Mouse (Mus musculus) heart, embryonic 16.5 days (tissue): Measurements from ENCODE around the gene Txndc9. TPM values are rescaled to one million over a fixed set of nuclear protein-coding genes. Genes with fewer than 3 reads are reported as not detected.

Experiments used
- ATAC-seq: fragments of 200-750 bp; cut with Nextera tagmentation; replicated peaks from 2 replicates; pipeline ENCODE4 v1.8.0; 2017; ENCODE audit warnings: moderate number of reproducible peaks; ENCODE audit not compliant: insufficient read depth, low FRiP score; ENCODE audit errors: extremely low read depth
- H3K27ac ChIP-seq: fragments of 300-500 bp; sonication (generic); 2 replicates; pipeline ENCODE4 v1.5.1; 2014; ENCODE audit warnings: mild to moderate bottlenecking, low read length, control low read depth, moderate library complexity
- H3K27me3 ChIP-seq: fragments of 300-500 bp; sonication (generic); 2 replicates; pipeline ENCODE4 v1.6.1; 2014; ENCODE audit warnings: low read length, mixed read lengths; ENCODE audit not compliant: control insufficient read depth, insufficient read depth
- H3K36me3 ChIP-seq: fragments of 300-500 bp; sonication (generic); 2 replicates; pipeline ENCODE4 v1.6.1; 2014; ENCODE audit not compliant: control insufficient read depth, insufficient read depth
- H3K4me1 ChIP-seq: fragments of 300-500 bp; sonication (generic); 2 replicates; pipeline ENCODE4 v1.6.1; 2014; ENCODE audit warnings: low read length, mixed read lengths; ENCODE audit not compliant: control insufficient read depth, insufficient read depth
- H3K4me2 ChIP-seq: fragments of 300-500 bp; sonication (generic); 2 replicates; pipeline ENCODE4 v1.6.1; 2014; ENCODE audit warnings: low read depth, mild to moderate bottlenecking, control low read depth, low read length
- H3K4me3 ChIP-seq: fragments of 300-500 bp; sonication (generic); 2 replicates; pipeline ENCODE4 v1.5.1; 2014; ENCODE audit warnings: mild to moderate bottlenecking, control low read depth, low read length
- H3K9ac ChIP-seq: fragments of 300-500 bp; sonication (generic); 2 replicates; pipeline ENCODE4 v1.6.1; 2014; ENCODE audit warnings: low read length, control low read depth
- H3K9me3 ChIP-seq: fragments of 300-500 bp; sonication (generic); replicated peaks from 2 replicates; pipeline ENCODE4 v1.6.1; 2016; ENCODE audit warnings: low read length; ENCODE audit not compliant: control insufficient read depth
- WGBS: fragments of 180-500 bp; shearing (Covaris S2); extraction: QIAGEN DNeasy Blood & Tissue Kit; methylation state at CpG from one replicate; pipeline ENCODE4 v1.1.7; 2014; 5-methylcytosine and 5-hydroxymethylcytosine counted together
- polyA plus RNA-seq: library from polyadenylated mRNA; unstranded; fragments of >200 nt; fragmentation: Nextera tagmentation; extraction: Ambion mirVana; gene quantifications from 2 replicates; pipeline ENCODE4 v1.2.1, GENCODE M21; 2015

The Txndc9 gene
- polyA plus RNA-seq, 1 experiment from 2014 or later = 113 TPM

DNA sequence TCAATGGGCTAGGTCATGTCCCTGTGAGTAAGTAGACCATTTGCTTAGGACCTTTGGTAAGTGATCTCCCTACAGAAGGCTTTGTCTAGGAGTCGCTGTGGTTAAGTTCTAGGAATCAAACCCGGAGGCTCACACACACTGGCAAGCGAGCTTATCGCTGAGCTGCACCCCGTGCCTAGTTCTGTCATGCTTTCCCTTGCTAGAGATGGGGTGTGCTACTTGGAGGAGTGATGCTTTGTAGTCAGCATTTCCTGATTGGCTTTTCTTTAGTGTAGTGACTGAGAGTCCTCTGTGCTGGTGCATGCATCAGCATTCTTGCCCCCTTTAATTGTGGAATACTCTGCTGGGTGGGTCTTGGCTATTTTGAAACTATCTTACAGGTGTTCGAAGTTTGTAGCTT lies 14.0 kb upstream of the Txndc9 start:
- Histone ChIP-seq H3K4me3 (no peak overlapping the region), H3K27ac (no peak overlapping the region), H3K9ac (no peak overlapping the region), H3K4me1 (no peaks in the 10 kb centered on the region), H3K4me2 (no peak overlapping the region), H3K36me3 (no peaks in the 10 kb centered on the region), H3K9me3 (no peaks in the 10 kb centered on the region), H3K27me3 (no peaks in the 10 kb centered on the region)
- WGBS = 61% methylated on average over 6 of the region's 6 CpGs
- no peak for ATAC-seq

DNA sequence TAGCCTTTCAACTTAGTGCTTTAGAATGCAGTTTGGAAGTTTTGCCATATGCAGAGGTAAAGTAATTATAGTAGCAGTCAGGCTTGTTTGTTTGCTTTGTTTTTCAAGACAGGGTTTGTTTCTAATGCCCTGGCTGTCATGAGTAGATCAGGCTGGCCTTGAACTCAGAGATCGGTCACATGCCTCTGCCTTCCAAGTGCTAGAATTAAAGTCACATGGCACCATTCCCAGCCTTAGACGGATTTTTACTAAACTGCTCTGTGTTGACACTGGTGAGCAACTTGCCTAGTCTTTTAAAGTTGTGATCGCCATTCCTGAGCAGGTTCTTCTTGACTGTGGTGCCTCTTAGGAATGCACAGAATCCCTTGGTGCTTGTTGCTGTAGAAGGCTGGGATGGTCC lies 9.0 kb upstream of the Txndc9 start:
- H3K9ac ChIP-seq = no peak overlapping the region
- no peaks in the 10 kb centered on the region for H3K4me1 ChIP-seq
- H3K27me3 ChIP-seq = no peaks in the 10 kb centered on the region
- no peak overlapping the region for H3K4me2 ChIP-seq
- no peak overlapping the region for H3K27ac ChIP-seq
- no peak overlapping the region for H3K4me3 ChIP-seq
- WGBS = 64% methylated on average over 3 of the region's 3 CpGs
- no peaks in the 10 kb centered on the region for H3K36me3 ChIP-seq
- ATAC-seq = no peak
- no peaks in the 10 kb centered on the region for H3K9me3 ChIP-seq

DNA sequence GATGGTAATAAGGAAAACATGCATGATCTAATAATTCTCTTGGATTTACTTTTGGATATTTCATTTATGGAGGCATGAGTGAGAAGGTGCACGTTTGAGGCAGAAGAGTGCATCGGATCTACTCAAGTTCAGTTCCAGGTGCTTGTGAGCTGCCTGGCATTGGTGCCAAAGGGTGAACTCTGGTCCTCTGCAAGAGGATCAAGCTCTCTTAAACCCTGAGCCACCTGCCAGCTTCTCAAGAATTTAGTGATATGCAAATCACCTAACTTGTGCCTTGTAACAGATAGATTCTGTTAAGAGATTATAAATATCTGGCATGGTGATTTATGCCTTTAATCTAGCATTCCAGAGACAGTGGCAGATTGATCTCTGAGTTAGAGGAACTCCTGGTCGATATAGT lies 5.4 kb upstream of the Txndc9 start:
- no peak overlapping the region for H3K4me2 ChIP-seq
- H3K4me1 ChIP-seq = peaks cover 9% of the 10 kb centered on the region
- H3K36me3 ChIP-seq = no peaks in the 10 kb centered on the region
- WGBS = 79% methylated on average over 3 of the region's 3 CpGs
- H3K9ac ChIP-seq = no peak overlapping the region
- H3K4me3 ChIP-seq = no peak overlapping the region
- H3K27ac ChIP-seq = no peak overlapping the region
- no peaks in the 10 kb centered on the region for H3K9me3 ChIP-seq
- no peak for ATAC-seq
- no peaks in the 10 kb centered on the region for H3K27me3 ChIP-seq

DNA sequence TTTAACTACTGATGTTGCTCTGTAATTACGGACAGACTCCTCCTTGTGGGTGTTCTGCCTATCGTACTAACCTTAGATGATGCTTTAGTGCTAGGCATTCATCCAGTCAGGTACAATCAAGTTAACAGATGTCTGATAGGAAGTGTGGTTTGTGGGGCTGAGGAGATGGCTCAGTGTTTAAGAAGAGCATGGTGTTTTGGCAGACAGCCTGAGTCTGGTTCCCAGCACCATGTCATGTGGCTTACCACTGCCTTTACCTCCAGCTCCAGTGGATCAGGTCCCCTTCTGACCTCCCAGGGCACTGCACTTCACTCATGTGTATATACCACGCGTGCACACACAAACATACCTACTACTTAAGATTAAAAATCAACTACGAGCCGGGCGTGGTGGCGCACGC lies 4.3 kb upstream of the Txndc9 start:
- Histone ChIP-seq H3K36me3 (no peaks in the 10 kb centered on the region), H3K9me3 (no peaks in the 10 kb centered on the region), H3K4me2 (no peak overlapping the region), H3K4me3 (no peak overlapping the region), H3K27me3 (no peaks in the 10 kb centered on the region), H3K4me1 (peaks cover 9% of the 10 kb centered on the region), H3K9ac (no peak overlapping the region), H3K27ac (no peak overlapping the region)
- ATAC-seq = no peak
- WGBS = 93% methylated on average over 9 of the region's 9 CpGs

DNA sequence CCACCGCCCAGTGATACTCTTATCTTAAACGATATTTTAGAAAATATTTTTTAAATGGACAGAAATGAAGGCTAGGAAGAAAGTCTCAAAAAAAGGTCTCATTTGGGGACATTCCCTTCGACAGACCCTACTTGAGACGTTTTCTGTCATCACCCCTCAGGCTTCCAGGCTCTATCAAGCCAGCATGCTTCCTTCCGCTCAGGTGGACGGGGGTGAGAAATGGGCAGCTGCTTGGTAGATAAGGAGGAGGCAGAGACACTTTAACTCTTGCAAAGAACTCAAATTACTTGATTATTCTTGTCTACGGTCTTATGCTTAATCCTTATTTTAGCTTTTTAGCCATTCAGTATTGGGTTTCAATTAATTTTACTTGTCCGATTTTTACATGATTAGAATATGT lies 3.2 kb upstream of the Txndc9 start:
- Histone ChIP-seq H3K4me1 (peaks cover 15% of the 10 kb centered on the region), H3K9ac (no peak overlapping the region), H3K27ac (no peak overlapping the region), H3K4me2 (no peak overlapping the region), H3K9me3 (no peaks in the 10 kb centered on the region), H3K4me3 (no peak overlapping the region), H3K36me3 (no peaks in the 10 kb centered on the region), H3K27me3 (no peaks in the 10 kb centered on the region)
- WGBS = 77% methylated on average over 8 of the region's 8 CpGs
- no peak for ATAC-seq

DNA sequence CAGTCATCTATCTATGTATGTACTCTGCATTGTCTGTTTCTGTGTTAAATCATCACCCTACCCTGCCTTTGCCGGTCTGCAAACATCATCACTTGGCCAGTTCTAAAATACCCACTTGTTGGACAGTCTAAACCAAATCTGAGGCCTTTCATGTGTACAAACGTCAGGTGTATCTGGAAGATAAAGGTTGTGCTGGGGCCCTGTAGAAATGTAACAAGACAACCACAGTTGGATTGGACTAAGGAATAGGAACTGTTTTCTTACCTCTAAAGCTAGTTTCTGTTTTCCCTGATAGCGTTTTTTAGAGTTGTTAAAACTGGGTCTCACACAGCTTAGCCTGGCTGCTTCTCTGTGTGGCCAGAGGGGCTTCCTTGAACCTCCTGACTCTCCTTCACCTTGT lies 1.9 kb upstream of the Txndc9 start:
- H3K36me3 ChIP-seq = peaks cover 9% of the 10 kb centered on the region
- H3K4me3 ChIP-seq = no peak overlapping the region
- H3K27me3 ChIP-seq = no peaks in the 10 kb centered on the region
- H3K9ac ChIP-seq = no peak overlapping the region
- H3K27ac ChIP-seq = no peak overlapping the region
- WGBS = 58% methylated on average over 3 of the region's 3 CpGs
- H3K4me1 ChIP-seq = peaks cover 15% of the 10 kb centered on the region
- peak overlapping the region; percentile 85; the same call in 1 of the 2 replicates for H3K4me2 ChIP-seq
- no peaks in the 10 kb centered on the region for H3K9me3 ChIP-seq
- no peak for ATAC-seq

DNA sequence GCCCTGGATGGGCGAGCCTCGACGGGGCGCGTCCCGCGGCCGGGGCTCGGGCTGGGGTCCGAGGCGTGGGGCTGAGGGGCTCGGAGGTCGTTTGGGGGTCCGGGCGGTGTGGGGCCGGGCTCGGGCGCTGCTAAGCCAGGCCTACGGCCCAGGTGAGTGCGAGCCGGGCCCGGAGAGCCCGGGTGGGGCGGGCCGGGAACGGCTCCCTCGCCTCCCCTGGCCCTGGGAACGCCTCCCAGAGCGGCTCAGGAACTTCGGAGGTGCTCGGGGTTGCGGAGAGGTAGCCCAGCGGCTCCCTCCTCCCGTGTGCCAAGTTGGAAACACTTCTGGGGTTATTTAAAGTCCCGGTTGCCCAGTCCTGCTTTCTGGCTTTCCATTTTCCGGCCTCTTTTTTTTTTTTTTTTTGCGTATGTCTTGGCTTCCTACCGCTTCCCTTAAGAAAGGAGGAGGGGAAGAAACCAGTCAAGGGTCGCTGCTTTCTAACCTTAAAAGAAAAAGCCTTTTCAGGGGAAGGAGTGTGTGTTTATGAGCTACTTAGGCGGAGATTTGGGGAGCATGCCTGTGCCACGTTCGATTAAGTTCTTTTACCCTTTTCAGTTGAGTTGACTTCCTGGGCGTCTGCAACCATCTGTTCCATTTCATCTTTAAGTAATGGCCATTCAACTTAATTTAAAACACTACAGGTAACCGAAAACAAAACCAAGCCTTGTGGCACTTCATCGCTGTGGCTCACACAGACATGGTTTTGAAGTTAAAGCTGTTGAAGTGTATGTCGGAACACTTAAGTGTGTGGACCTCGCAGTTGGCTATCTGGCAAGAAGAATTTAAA lies 892 bp upstream of the Txndc9 start:
- peak overlapping the region; percentile 85 for H3K4me2 ChIP-seq
- ATAC-seq = peak; percentile 10; the same call in 1 of the 2 replicates
- no peaks in the 10 kb centered on the region for H3K27me3 ChIP-seq
- H3K4me1 ChIP-seq = peaks cover 15% of the 10 kb centered on the region
- WGBS = 2% methylated on average over 35 of the region's 47 CpGs
- H3K36me3 ChIP-seq = peaks cover 12% of the 10 kb centered on the region
- H3K4me3 ChIP-seq = peak overlapping the region; percentile 86
- H3K9ac ChIP-seq = peak overlapping the region; percentile 94
- H3K27ac ChIP-seq = peak overlapping the region; percentile 91
- H3K9me3 ChIP-seq = no peaks in the 10 kb centered on the region

DNA sequence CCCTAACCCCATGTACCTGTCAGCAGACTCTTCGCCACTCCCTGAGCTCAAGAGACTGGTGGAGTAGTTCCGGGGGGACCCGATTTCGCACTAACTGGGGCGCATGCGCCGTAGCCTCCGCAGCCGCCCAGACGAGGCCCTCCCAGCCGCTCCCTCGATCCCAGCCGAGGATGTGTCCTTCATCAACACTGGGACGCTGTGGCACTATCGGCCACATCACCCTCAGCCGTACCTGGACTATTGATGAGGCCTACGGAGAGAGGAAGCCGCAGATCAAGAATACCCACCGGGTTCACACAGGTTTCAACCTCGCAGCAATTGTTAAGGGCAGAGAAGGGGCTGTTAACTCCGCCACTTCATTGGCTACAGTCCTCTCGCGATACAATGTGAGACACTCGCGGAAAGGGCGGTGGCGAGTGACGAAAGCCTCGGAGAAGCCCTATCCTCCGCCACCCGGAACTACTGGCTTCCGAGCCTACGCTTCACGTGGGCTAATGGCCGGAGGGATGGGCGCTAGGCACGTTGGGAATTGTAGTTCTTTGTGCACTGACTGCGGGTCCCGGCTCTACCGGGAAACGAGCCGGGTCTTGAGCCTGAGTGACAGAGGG lies 712 bp downstream of the Txndc9 start:
- WGBS = under 1% methylated on average over 42 of the region's 42 CpGs
- H3K4me2 ChIP-seq = peak overlapping the region; percentile 94
- H3K36me3 ChIP-seq = peaks cover 24% of the 10 kb centered on the region
- H3K4me3 ChIP-seq = peak overlapping the region; percentile 86
- no peaks in the 10 kb centered on the region for H3K9me3 ChIP-seq
- peak overlapping the region; percentile 94 for H3K9ac ChIP-seq
- H3K4me1 ChIP-seq = peaks cover 15% of the 10 kb centered on the region
- ATAC-seq = peak; percentile 95
- no peaks in the 10 kb centered on the region for H3K27me3 ChIP-seq
- peak overlapping the region; percentile 94 for H3K27ac ChIP-seq

DNA sequence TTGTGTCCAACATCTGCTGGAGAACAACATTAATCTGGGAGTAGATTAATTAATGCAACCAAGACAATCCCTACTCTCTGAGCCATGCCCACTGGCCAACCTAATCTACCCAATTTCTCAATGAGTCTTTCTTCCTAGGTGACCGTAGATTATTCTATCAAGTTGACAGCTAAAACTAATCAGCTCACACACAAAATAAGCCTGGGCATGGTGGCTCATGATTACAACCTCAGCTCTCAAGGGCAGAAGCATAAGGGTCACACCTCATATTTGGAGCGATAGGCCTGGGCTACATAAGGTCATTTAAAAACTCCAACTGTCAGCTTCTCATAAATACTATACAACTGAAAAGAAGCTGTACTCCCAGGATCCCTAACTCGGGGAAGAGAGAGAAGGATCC lies 1.5 kb downstream of the Txndc9 start:
- Histone ChIP-seq H3K9ac (peak overlapping the region; percentile 94), H3K27ac (peak overlapping the region; percentile 94)
- ATAC-seq = no peak

More for the DNA sequence above, 1.5 kb downstream of the Txndc9 start:
- Histone ChIP-seq H3K4me3 (peak overlapping the region; percentile 86), H3K4me1 (peaks cover 15% of the 10 kb centered on the region), H3K4me2 (peak overlapping the region; percentile 94), H3K27me3 (no peaks in the 10 kb centered on the region), H3K36me3 (peaks cover 29% of the 10 kb centered on the region), H3K9me3 (no peaks in the 10 kb centered on the region)
- WGBS = 34% methylated on average over 3 of the region's 3 CpGs
